Mouse (Mus musculus) thymus, postnatal 0 days (tissue): ENCODE measurements around the gene Spint2. TPM values are rescaled to one million over a fixed set of nuclear protein-coding genes. Genes with fewer than 3 reads are reported as not detected.

ENCODE experiments used
- DNase-seq: peaks from one replicate; pipeline ENCODE4 v3.0.0-alpha.2; 2015; ENCODE audit warnings: low spot score
- polyA plus RNA-seq: library from polyadenylated mRNA; unstranded; fragments of >200 nt; fragmentation: Nextera tagmentation; extraction: Ambion mirVana; gene quantifications from 2 replicates; pipeline ENCODE4 v1.2.1, GENCODE M21; 2015

The Spint2 gene
- polyA plus RNA-seq, 1 experiment from 2014 or later = 608 TPM

DNA sequence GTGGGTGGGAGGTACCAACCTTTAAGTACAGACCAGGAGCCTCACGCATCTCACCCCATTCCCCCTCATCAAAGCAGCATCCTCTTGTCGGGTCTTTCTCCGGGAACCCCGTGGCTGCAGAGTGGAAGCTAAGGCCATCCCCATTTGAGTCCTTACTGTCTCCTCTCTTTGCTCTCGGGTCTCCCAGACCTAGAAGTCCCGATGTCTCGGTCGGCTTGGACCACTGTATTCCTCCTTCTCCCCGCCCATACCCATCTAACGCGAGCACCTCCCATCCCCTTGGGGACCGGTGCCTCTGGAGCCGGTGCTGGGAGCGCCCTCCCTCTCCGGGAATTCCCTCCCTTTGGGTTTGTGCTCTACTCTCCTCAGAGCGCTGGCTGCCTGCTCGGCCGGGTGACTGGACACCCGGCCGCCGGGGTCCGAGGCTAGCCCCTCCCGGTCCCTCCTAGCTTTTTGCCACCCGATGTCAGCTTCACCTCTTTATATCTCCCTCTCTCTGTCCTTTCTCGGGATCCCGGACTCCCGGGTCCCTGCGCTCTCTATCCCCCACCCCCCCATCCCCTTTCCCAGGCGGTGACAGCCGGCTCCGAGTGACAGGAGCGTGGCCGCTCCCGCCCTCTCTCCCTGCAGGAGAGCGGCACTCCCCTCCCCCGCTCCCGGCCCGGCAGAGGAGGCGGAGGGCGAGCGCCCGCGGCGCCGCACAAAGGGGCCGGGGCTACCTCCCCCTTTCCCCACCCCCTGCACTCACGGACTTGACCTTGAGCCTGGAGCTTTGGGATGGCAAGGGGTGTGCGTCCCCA is 23.0 kb upstream of the Spint2 start:
- DNase-seq = peak; percentile 7

DNA sequence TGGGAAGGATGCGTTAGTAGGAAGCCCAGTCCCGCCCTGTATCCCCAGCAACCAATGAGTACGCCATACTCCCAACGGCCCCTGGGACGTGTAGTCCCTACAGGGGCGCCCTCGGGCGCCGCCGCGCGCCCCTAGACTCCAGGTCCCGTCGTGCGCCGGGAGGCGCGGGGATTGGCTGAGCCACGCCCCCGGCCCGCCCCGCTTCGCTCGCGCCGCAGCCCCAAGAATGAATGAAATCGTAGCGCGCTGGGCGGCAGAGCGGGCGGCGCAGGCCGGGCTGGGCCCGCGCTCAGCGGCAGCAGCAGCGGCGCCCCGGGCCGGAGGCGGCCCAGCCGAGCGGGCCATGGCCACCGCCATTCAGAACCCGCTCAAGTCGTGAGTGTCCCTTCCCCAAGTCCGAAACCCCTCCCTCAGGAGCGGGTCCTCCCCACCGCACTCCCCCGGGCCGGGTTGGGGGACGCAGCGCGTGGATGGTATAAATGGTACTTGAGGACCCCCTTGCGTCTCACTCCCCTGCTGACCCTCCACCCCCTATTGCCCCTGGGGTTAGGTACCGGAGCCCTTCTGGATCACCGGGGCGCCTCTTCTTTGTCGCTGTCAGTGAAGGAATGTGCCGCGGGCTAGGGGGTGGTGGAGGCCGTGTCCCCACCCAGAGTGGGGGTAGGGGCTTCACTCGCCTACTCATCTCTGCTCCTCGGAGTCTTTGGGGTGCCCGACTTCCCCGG is 22.2 kb upstream of the Spint2 start, which contains the start of gene Dpf1:
Gene Dpf1, plus strand, starts transcription at position 214 of the 725 bp plus-strand sequence.
- DNase-seq = peak; percentile 93

DNA sequence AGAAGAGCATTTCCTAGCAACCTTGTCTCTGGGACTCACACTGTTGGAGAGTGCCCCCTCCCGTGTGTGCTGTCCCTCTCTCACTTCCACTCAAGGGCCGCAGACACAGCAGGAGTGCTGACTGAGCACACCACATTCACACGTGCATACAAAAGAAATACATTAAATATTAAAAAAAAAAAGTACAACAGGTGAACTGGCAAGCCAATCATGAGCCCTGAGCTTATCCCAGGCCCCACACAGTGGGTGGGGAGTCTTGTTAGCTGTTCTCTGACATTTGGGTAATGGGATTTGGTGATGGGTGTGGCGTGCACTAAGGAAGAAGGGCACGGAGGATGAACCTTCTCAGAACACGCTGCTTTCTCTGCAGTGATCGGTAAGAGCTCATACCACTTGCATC is 20.9 kb upstream of the Spint2 start:
- DNase-seq = no peak

DNA sequence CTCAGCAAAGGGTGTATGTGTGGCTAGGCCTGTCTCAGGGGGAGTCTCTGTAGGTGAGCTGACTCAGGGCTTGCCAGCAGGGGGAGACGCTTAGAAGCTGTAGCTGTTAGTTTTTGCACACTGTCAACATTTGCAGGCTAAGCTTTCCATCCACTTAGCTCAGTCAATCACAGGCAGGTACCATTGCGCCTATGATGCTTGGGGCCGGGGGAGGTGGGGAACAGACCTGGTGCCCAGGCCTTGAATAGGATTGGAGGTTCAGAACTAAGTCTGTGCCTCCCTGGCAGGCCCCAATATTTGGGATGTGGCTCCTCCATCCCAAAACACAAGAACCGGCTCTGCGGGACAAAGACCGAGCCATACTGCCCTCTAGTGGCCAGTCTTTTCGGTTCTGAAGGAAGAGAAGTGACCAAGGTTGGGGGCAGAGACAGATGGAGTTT is 19.4 kb upstream of the Spint2 start:
- peak; percentile 85 for DNase-seq

DNA sequence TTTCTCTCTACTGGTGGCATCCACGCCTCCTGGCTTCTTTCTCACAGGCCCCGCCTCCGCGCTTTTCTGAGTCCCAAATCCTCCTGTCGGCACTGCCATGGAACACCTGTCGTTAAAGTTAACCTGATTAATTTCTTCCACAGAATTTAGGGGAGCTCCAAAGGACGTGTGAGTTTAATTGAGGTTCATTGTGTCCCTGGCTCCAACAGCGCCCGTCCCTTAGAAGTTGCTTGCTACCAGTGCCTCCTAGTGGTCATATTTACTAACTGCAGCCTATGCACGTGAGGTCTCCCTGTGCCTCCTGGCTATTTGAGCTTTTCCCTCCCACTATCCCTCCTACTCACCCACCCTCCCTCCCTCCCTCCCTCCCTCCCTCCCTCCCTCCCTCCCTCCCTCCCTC is 15.3 kb upstream of the Spint2 start:
- DNase-seq = peak; percentile 80

DNA sequence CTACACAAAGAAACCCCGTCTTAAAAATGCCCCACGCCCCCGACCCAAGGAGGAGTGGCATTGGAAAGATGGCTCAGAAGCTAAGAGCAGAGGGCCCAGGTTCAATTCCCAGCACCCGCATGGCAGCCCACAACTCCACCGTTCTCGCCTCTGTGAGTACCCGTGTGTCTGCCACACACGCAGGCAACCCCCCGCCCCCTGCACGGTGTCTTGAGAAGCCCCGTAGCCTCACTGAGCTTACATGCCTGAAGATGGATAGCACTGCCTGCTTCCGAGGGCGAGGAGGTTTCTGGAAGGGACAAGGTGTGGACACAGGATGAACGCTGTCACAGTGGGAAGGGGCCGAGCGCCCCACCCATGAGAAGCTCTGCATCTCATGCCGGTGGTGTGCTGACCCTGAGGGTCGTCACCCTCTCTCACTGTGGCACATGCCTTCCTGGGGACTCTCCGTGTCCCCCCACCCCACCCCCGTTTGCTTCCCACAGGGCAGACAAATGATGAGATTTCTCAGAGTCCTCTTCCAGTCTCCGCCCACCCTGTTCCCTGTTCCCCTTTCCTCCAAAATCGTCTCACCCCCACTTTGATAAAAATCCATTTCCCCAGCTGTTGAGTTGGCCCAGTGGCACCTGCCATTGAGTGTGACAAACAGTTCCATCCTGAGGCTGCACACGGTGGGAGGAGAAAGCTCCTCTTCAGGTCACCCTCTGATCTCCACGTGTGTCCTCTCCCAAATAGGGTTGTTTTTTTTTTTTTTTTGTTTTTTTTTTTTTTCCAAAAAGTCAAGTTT is 14.3 kb upstream of the Spint2 start:
- DNase-seq = no peak

DNA sequence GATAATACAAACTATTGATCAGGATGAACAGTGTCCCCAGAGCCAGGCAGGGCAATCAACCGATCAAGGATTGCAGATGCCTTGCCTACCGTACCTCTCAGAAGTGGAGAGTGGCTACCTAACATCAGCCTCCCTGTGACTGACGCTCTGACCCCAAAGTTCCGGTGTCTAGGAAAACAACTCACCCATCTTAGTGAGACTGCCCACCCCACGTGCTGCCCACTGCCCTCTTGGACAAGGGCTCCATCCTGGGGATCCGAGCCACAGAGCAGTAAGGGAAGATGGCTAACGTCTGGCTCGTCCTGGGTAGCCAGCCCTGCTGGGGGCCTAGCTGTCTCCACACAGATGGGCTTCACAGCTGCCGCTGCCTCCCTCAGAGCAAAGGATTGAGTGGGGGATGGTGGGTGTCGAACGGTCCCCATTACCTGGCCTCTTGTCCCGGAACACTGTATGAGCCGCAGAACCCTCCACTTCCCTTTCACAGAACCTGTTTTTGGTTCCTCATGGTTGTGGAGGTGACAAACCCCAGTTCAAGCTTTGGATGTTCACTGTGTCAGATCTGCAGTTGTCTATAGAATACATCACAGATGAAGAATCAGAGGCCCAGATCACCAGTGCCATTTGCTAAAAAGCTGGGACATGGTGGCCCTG is 12.5 kb upstream of the Spint2 start:
- DNase-seq = no peak

DNA sequence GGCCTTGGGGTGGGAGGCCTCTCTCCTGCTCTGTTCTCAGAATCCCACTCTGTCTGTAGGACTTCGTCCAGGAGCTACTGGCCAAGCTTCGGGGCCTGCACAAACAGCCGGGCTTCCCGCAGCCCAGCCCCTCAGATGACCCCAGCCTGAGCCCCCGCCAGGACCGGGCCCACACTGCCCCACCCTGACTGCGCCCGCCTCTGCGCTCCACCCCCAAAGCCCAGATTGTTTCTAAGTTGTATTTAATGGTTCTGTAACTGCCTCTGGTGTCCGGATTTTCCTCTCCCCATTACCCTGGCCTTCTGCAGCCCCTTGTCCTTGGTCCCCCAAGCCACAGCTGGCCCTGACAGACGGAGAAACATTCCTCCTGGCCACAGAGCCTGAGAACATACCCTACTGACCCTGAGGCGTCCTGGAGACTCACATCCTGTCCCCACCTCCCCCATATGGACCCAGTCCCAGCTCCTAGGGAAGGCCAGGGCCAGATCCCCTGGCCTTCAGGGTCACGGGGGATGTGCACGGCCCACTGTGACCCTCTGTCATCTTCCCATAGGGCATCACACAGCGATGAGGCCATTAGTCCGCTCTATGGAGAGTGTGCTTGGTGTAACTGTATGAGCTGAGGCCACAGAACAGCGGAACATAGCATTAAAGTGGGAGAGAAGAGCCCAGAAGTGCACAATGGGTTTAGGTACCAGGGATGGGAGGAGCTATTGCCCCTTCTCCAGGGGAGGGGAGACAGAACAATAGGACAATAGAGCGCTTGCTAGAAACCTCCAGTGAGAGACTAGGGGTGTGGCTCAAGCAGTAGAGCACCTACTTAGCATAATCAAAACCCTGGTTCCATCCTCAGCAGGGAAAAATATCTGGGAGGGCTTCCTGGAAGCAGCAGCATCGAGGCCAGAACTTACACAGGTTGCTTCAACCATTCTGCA is 11.7 kb upstream of the Spint2 start:
- no peak for DNase-seq

DNA sequence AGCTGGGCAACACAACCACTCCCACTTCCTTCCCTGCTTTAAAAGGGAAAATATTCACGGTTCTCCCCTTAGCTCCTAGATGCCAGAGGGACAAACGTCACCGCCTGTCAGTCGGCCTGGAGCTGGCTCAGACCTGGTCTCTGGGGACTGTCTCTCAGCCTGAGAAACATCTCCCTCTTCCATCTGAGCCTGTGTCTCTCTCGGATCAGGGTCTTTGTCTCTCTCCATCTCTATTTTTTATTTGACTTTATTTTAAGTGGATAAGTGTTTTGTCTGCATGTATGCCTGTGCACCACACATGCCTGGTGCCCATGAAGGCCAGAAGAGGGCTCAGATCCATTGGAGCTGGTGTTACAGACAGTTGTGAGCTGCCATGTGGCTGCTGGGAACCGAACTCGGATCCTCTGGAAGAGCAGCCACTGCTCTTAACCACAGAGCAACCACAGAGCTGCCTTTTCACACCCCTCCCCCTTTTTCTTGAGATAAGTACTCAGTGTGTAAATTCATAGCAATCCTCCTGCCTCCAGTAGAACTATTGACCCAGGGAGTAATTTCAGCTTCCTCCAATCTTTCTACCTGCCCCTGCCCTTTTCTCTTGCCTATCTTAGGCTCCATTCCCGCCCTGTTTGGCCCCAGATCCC is 10.9 kb upstream of the Spint2 start:
- peak; percentile 24 for DNase-seq

DNA sequence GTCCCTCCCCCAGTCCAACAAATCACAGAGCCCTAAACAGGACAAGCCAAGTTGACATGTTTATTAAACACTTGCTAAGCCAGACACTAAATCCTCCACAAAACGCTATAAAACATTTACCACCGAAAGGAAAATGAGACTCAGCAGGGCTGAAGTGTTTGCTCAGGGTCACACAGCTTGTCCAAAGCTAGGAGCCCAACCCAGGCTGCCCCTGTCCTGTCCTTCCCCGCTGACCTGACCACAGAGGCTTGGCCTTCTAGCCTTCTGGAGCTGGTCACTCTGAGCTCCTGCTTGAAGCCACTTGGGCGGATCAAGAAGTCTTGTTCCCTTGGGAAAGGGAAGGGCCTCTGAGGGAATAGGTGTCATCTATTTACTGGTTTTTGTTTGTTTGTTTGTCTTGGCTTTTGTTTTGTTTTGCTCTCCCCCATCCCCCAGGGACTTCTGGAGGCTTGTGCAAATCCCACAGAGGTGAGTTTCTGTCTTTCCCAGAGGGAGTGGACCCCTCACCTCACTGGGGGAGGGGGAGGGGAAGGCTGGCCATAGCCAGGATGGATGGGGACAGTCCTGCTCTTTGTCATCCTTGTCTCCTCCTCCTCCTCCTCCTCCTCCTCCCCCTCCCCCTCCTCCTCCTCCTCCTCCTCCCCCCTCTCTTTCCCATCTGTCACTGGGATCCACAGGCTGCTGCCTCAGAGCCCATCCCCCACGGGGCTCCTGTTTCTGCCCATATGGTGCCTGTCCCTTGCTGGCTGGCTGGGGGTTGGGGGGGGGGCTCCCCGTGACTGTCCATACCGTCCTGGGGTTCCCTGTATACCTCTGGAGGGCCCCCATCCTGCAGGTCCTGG is 10.1 kb upstream of the Spint2 start:
- no peak for DNase-seq

DNA sequence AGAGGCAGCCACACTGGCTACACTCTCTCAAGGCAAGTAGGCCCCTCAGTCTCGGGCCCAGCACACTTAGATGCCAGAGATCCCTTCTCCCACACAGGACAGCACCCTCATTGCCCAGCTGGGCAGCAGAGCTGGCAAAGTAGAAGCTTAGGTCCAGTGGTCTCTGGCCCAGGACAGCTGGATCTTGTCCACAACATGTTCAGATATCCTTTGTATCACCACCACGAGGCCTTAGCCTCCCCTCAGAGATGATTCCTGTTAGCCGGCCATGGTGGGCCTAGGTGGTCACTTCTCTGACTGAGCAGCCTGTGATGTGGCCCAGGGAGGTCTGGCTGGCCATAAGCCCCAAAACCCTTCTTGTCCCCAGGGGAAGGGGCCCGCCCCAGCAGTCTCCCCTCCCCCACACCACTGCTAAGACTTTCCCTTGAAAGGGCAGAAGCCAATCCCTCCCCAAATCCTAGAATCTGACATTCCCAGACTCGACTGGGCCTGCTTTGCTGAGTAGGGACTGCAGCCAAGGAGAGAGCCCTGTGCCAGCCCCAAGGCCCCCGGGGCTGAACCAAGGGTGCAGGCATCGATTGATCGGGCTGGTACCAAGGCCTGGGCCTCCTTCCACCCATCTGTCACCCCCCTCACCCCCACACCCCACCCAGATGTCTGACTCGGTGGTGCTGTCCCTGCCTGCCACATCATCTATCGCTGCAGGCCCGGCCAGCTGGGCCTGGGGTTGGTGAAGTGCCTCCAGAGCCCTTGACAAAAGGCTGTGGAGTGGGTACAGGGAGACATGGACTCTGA is 9.2 kb upstream of the Spint2 start:
- no peak for DNase-seq

DNA sequence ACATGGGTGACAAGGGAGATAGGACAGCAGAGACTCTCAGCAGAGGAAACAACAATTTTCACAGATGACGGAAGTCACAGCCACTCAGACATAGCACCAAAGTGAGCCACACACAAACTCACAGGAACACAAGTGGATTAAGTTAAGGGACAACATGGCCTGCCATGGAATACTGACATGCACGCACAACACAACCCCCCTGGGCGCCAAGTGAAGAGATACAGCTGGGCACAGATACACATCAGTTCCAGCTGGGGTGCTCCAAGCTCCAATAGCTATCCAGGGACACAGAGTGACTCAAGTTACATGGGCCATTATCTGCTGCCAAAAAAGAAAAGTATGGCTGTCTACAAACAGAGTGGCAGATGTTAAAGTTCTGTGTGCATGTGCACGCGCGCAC is 8.1 kb upstream of the Spint2 start:
- DNase-seq = no peak

DNA sequence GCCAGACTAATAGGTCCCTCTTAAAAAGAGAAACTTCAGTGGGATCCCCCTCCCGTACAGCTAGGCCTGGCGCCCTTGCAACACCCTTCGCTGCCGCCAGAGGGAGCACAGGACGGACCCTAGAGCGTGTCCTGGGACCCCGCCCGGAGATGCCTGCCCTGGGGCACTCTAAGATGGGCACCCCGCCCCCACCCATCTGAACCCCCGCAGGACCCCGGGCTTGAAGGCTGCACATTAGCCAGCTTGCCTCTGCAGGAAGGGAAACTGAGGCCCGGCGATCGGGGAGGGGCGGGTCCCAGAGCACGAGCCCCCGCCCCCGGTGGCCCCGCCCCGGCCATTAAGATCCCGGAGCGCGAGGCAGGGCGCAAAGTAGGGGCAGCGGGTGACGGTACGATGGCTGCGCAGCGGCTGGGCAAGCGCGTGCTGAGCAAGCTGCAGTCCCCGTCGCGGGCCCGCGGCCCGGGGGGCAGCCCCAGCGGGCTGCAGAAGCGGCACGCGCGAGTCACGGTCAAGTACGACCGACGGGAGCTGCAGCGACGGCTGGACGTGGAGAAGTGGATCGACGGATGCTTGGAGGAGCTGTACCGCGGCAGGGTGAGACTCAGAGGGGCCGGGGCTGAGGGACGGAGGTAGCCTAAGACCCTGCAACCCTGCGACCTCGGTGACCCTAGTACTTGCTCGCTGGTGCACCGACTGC is 7.4 kb upstream of the Spint2 start, which contains the start of gene Ppp1r14a:
Gene Ppp1r14a, plus strand, starts transcription at position 367 of the 697 bp plus-strand sequence.
- peak; percentile 72 for DNase-seq

DNA sequence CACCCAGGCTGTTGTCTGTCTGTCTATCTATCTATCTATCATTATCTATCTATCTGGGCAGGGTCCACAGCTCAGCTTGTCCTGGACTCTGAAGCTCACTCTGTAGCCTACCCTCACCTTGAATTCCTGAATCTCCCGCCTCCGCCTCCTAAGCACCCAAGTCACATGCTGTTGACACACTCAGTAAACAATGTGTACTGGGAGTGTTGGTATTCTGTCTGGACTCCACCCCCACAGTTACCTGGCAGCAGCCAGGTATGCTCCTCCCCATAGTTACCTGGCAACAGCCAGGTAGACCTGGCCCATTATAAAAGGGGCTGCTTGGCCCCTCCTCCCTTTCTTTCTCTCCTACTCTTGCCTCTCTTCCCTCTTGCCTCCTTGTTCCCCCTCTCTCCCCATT is 6.4 kb upstream of the Spint2 start:
- DNase-seq = no peak

DNA sequence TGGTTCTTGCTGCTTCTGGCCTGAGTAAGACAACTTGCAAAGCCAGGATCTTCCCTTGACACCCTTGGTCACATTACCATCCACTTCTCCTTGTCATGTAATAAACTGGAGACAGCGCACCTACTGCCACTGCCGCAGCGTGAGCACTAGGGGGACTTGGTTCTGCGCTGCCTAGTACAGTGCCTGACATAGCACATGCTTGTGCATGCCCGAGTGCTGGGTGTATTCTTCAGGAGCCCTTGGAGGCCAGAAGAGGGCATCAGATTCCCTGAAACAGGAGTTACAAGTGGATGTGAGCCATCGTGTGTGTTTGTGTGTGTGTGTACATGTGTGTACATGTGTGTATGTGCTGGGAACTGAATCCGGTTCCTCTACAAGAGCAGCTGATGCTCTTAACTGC is 5.8 kb upstream of the Spint2 start:
- no peak for DNase-seq

DNA sequence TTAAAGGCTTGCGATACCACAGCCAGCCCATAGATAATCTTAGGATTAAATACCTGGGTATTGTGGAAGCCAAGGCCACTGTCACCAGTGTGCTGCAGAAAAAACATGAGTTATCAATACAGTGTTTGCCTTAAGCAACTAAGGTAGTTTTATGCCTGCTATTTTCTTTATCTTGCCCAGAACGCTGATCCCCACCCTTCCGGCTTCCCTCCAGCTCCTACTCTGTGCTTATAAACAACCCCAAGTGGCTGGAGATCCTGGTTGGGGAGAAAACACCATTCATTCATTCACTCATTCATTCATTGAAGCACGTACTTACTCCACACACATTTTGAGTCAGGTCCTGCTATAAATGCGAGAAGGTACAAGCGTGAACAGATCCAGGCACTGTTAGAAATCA is 2.8 kb upstream of the Spint2 start:
- no peak for DNase-seq

DNA sequence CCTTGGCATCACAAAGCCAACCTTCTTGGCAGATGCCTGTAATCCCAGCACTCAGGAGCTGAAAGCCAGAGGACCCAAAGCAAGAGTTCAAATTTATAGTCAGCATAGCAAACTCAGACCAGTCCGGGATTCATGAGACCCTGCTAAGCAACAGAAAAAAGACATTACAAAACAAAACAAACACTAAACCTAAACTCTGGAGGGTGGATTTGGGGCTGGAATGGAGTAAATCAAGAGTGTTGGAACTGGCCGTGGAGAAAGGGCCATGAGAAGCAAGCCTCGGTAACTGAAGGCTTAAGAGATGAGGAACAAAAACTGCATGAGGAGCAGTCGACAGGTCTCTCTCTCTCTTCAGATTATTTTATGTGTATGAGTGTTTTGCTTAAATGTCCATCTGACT is 2.2 kb upstream of the Spint2 start:
- no peak for DNase-seq
